Mouse (Mus musculus): ENCODE results near the gene Prrg2.

DNA sequence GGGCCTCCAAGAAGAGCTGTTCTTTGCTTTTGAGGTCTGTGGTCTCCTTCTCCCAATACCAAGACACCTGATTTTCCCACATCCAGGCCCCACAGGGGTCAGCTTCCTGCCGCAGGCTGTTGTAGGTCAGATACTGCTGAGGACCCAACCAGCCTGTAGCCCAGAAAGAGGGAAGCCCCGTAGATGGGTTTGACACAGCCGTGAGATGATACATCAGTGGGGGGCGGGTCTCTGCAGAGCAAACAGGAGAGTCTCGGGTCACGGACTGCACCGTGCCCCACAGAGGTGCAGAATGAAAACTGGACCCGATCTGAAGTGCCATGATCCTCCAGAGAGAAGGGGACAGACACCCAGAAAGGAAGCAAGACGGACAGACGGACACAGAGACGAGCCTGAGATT is 40.0 kb upstream of the Prrg2 start:
- TF ChIP-seq CTCF (IDR thresholded peaks at IDR 0.05; ENCODE audit: borderline replicate concordance, control insufficient read depth, extremely low read depth, insufficient read depth, low read length, poor library complexity) (no peak), POLR2A (IDR thresholded peaks at IDR 0.05; ENCODE audit: control insufficient read depth, extremely low read depth, insufficient read depth, low read length, poor library complexity) (no peak)

All from thymus, adult 2 months (tissue).